Mouse (Mus musculus): ENCODE measurements around the gene Syngr3.

Syngr3 gene

GRCm38 (mm10) chr17:24644875-24645721 is 44.7 kb downstream of the Syngr3 start:
- DNase-seq (ENCODE audit: low read depth, low spot score) = no peak

GRCm38 (mm10) chr17:24644030-24644715 is 45.6 kb downstream of the Syngr3 start:
- no peak for DNase-seq (ENCODE audit: low read depth, low spot score)

- no peak for DNase-seq (ENCODE audit: low read depth, low spot score)
These were observed 46.9 kb downstream of the Syngr3 start for GRCm38 (mm10) chr17:24642791-24643343.

DNA sequence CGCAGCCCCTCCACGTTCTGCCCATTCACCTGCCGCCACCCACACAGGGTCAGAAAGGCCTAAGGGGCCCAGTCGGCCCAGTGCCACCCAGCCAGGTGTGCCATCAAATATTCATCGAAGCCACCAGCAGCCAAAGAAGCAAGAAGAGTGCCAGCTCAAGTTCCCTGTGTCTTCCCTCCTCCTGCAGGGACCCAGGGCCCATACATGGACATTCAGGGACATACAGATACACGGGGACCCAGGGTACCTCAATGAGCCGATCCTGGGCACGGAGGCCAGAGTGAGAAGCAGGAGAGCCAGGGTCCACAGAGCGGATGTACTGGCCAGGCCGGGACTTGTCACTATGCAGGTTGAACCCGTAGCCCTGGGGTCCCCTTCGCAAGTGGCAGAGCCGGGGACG is 47.8 kb downstream of the Syngr3 start:
- DNase-seq (ENCODE audit: low read depth, low spot score) = no peak

DNA sequence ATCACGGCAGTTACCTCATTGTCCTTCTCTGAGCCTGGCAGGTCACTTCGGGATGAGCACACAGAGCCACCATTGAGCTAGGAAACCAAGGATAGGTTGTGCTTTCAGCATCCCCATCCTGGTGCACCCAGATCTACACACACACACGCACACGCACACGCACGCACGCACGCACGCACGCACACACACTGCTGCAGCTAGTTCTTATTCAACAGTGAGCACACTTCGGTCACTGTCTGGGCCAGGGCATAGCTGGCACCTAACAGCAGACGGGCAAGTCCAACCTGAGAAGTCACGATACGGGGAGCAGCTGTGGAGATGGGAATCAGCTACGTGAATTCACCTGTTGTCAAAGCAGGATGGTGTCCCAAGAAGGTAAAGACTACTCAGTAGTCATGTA is 49.2 kb downstream of the Syngr3 start:
- no peak for DNase-seq (ENCODE audit: low read depth, low spot score)

DNA sequence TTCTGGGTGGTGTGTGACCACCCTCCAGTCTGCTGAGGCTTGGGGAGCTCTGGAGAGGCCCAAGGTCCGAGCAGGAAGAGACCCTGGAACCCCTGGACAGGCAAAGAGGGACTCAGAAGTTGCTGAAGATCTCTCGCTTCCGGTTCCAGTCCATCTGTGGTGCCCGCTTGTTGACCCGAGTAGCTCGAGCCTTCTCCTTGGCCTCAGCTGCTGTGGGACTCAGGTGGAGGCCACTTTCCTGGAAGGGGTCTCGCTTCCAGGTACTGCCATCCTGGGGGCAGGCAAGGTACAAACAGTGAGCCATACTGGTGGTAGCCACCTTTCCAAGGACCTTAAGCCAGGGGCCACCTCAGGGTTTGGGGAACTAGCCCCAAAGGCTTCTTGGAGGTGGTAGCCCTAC is 49.6 kb downstream of the Syngr3 start:
- no peak for DNase-seq (ENCODE audit: low read depth, low spot score)

DNA sequence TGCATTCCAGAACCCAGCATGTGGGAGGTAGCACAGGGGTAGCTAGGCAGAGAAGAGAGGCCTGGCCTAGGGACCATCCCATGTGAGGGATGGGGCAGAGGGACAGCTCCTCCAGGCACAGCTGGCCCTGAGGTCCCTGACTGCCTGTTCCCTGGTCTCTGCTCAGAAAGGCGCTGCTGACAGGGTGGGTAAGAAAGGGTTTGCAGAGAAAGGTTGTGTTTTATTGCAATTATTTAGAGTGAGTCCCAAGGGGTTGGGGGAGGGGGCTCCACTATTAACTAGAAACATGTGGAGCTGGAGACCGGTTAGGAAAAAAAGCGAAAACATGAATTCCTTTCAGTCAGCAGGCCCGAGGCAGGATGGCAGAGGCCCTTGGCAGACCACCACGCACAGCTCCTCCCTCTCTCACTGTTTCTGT is 50.2 kb downstream of the Syngr3 start:
- DNase-seq (ENCODE audit: low read depth, low spot score) = no peak

GRCm38 (mm10) chr17:24638840-24639239 is 50.9 kb downstream of the Syngr3 start:
- DNase-seq (ENCODE audit: low read depth, low spot score) = no peak

GRCm38 (mm10) chr17:24638214-24638613 is 51.5 kb downstream of the Syngr3 start:
- no peak for DNase-seq (ENCODE audit: low read depth, low spot score)

DNA sequence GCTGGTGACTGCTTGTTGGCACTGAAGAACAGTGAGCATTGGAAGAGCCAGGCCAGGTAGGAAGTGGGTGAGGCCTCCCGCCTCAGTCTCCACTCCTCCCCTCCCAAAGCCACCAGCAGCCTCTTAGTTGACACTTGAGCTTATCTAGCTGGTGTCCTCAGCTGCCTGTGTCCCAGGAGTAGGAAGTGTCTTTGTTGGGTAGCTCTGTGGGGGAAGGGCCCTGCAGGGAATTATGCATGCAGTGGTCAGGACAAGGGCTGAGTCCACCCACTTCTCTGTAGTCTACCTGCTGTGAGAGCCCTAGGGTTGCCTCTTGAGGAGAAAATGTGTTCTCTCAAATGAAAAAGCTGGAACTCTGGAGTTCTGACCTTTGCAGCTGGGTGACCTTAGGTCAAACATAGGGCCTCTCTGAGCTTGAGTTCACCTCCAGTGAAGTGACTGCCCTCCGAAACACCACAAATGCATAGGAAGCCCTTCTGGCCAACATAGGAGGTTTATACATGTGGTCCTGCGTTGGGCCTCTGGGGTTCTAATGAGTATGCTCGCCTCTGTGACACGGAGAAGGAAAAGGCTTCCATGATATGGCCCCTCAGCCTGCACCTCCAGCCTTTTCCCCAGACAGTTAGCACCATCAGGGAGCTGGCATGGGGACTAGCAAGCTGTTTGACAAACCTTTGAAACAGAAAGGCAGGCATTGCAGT is 52.8 kb downstream of the Syngr3 start:
- DNase-seq (ENCODE audit: low read depth, low spot score) = no peak

- DNase-seq (ENCODE audit: low read depth, low spot score) = no peak
These were observed 54.1 kb downstream of the Syngr3 start for GRCm38 (mm10) chr17:24635694-24636093.

Data from brain, embryonic 18.5 days (tissue).